Mouse (Mus musculus) granulocyte monocyte progenitor cell, adult 5-6 weeks (primary cell): ENCODE results near the gene Gpr146. TPM values are rescaled to one million over a fixed set of nuclear protein-coding genes. Genes with fewer than 3 reads are reported as not detected.
"Not testable (repeated sequence)": the region's sequence is repeated elsewhere in the genome, so short reads cannot be mapped to it uniquely, and the experiment has no call there.

Source experiments
- ATAC-seq: replicated peaks from 2 replicates; pipeline ENCODE4 v1.8.0; 2016; ENCODE audit warnings: mild to moderate bottlenecking, moderate TSS enrichment, inconsistent platforms; ENCODE audit not compliant: poor library complexity, severe bottlenecking
- total RNA-seq, 2 experiments: library from RNA; stranded (forward) in 1 of 2; stranded (reverse) in 1 of 2; fragments of 200-712, 200-1000 nt in 1 of 2; fragments of >200 nt in 1 of 2; fragmentation: Nextera tagmentation in 1 of 2; gene quantifications; 2 replicates each; pipeline ENCODE4 v1.2.3; 2014 to 2017

Gpr146 gene
- total RNA-seq, 2 experiments from 2014 or later, result 4.0 to 5.0 TPM

GRCm38 (mm10) chr5:139379771-139380384 is 2.4 kb downstream of the Gpr146 start:
- no peak; the same call in 1 of the 2 replicates for ATAC-seq

- peak; percentile 71 for ATAC-seq
Measured at GRCm38 (mm10) chr5:139380385-139381248, 3.1 kb downstream of the Gpr146 start.

- ATAC-seq, result no peak
Measured at GRCm38 (mm10) chr5:139381586-139382513, 4.4 kb downstream of the Gpr146 start.

GRCm38 (mm10) chr5:139382760-139383159 is 5.3 kb downstream of the Gpr146 start:
- peak; percentile 14; the same call in 1 of the 2 replicates for ATAC-seq

- ATAC-seq, result no peak
Measured at GRCm38 (mm10) chr5:139383234-139383633, 5.7 kb downstream of the Gpr146 start.

- no peak for ATAC-seq
Measured at GRCm38 (mm10) chr5:139384531-139384930, 7.0 kb downstream of the Gpr146 start.

GRCm38 (mm10) chr5:139386047-139386446 is 8.6 kb downstream of the Gpr146 start:
- no peak for ATAC-seq

GRCm38 (mm10) chr5:139387329-139388194 is 10.1 kb downstream of the Gpr146 start:
- peak; percentile 38 for ATAC-seq

- peak; percentile 13 for ATAC-seq
Measured at GRCm38 (mm10) chr5:139388195-139388570, 10.7 kb downstream of the Gpr146 start.

GRCm38 (mm10) chr5:139388694-139389675 is 11.5 kb downstream of the Gpr146 start:
- no peak for ATAC-seq

- ATAC-seq, result no peak
Measured at GRCm38 (mm10) chr5:139389676-139390061, 12.2 kb downstream of the Gpr146 start.

- ATAC-seq, result not testable (repeated sequence)
Measured at GRCm38 (mm10) chr5:139390324-139391119, 13.0 kb downstream of the Gpr146 start.

- ATAC-seq, result no peak
Measured at GRCm38 (mm10) chr5:139391309-139391990, 14.0 kb downstream of the Gpr146 start.

GRCm38 (mm10) chr5:139392219-139393196 is 15.0 kb downstream of the Gpr146 start:
- no peak for ATAC-seq

GRCm38 (mm10) chr5:139393197-139393588 is 15.7 kb downstream of the Gpr146 start:
- no peak for ATAC-seq

GRCm38 (mm10) chr5:139394399-139394798 is 16.9 kb downstream of the Gpr146 start:
- no peak for ATAC-seq
